Mouse (Mus musculus) brain, embryonic 14.5 days (tissue): Measurements from ENCODE around the gene Celf2.

Experiments
- CTCF ChIP-seq: fragments of 200-500 bp; IDR thresholded peaks from 2 replicates; pipeline ENCODE4 v1.5.1; 2012; ENCODE audit warnings: inconsistent platforms, mild to moderate bottlenecking, moderate library complexity, borderline replicate concordance; ENCODE audit not compliant: insufficient read depth, insufficient read length; ENCODE audit errors: extremely low read depth
- POLR2A ChIP-seq: fragments of 200-500 bp; IDR thresholded peaks from 2 replicates; pipeline ENCODE4 v1.6.1; 2012; ENCODE audit warnings: mild to moderate bottlenecking, inconsistent platforms, borderline replicate concordance; ENCODE audit not compliant: poor library complexity, insufficient read depth, insufficient read length, severe bottlenecking; ENCODE audit errors: extremely low read depth

DNA sequence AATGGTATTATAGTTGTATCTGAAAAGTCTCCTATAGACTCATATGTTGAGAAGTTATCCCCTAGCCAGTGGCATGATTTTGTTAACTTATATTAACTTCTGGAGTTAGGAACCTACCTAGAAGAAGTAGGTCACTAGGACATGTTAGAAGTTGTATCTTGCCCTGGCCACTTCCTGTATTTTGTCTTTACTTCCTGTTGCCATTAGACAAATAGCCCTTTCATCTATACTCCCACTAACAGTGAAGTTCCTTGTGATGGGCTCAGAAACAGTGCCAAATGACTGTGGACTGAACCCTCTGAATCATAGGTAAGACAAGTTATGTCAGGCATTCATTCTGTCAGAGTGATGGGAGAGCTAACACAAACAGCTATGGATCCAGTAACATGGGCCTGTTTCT, 926.7 kb downstream of the Celf2 start:
- TF ChIP-seq CTCF = no peak
- no peak for TF ChIP-seq POLR2A
